Mouse (Mus musculus): ENCODE data around the gene Sel1l3. TPM values are rescaled to one million over a fixed set of nuclear protein-coding genes. Genes with fewer than 3 reads are reported as not detected.

Gene Sel1l3
- polyA plus RNA-seq, 1 experiment from 2014 or later: 0.76 TPM

DNA sequence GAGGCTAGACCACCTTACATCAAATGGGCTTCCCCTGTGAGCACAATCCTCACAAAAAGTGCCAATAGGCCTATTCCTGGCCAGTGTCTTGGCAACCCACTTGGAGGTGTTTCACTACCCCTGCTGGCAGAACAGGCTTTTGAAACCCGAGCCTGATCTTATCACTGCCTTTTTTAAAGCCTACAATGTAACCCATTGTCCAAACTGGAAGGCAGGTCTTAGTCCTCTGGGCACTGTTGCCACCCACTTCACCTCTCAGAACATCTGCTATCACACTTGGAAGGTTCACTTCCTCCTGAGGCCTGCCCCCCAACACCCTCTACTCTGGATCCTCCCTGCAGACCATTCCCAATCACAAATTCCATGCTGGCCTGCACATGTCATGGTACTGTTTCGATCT is 27.4 kb upstream of the Sel1l3 start:
- peaks cover 12% of the 10 kb centered on the region for H3K4me1 ChIP-seq (replicated peaks)
- 51% methylated on average over 2 of the region's 2 CpGs for WGBS
- H3K4me2 ChIP-seq: no peak overlapping the region
- H3K4me3 ChIP-seq: no peak overlapping the region
- H3K9me3 ChIP-seq (replicated peaks): no peaks in the 10 kb centered on the region
- no peak for ATAC-seq (replicated peaks; ENCODE audit: insufficient number of reproducible peaks, insufficient read depth, low FRiP score, low read depth)
- H3K27ac ChIP-seq: no peak overlapping the region
- no peaks in the 10 kb centered on the region for H3K36me3 ChIP-seq
- H3K27me3 ChIP-seq: no peaks in the 10 kb centered on the region
- H3K9ac ChIP-seq: no peak overlapping the region

GRCm38 (mm10) chr5:53239831-53240440 is 26.2 kb upstream of the Sel1l3 start:
- Histone ChIP-seq H3K4me3 (no peak overlapping the region), H3K9me3 (replicated peaks) (no peaks in the 10 kb centered on the region), H3K4me2 (no peak overlapping the region), H3K27me3 (no peaks in the 10 kb centered on the region), H3K4me1 (replicated peaks) (peaks cover 19% of the 10 kb centered on the region), H3K36me3 (no peaks in the 10 kb centered on the region), H3K27ac (no peak overlapping the region), H3K9ac (no peak overlapping the region)
- 53% methylated on average over 11 of the region's 11 CpGs for WGBS
- ATAC-seq (replicated peaks; ENCODE audit: insufficient number of reproducible peaks, insufficient read depth, low FRiP score, low read depth): no peak

DNA sequence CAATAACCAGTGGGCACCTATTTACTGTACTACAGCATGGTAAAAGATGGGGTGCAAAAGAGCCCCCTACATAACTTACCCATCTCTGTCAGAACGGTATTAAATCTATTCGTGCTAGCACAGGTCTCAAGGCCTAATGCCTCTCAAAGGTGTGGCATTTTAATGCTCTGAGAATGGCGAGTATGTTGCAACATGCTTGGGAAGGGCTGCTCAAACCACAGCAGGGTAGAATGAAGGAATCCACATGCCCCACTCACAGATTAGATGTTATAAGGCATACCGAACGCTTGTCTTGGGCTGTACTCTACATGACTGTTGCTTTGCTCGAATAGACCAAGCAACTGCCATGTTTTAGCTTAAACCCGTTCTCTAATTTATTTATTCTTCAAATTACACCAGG is 25.5 kb upstream of the Sel1l3 start:
- H3K27me3 ChIP-seq: no peaks in the 10 kb centered on the region
- peaks cover 19% of the 10 kb centered on the region for H3K4me1 ChIP-seq (replicated peaks)
- no peak overlapping the region for H3K9ac ChIP-seq
- H3K4me2 ChIP-seq: no peak overlapping the region
- H3K27ac ChIP-seq: no peak overlapping the region
- no peaks in the 10 kb centered on the region for H3K36me3 ChIP-seq
- WGBS: 85% methylated on average over 7 of the region's 7 CpGs
- no peaks in the 10 kb centered on the region for H3K9me3 ChIP-seq (replicated peaks)
- ATAC-seq (replicated peaks; ENCODE audit: insufficient number of reproducible peaks, insufficient read depth, low FRiP score, low read depth): no peak
- H3K4me3 ChIP-seq: no peak overlapping the region

DNA sequence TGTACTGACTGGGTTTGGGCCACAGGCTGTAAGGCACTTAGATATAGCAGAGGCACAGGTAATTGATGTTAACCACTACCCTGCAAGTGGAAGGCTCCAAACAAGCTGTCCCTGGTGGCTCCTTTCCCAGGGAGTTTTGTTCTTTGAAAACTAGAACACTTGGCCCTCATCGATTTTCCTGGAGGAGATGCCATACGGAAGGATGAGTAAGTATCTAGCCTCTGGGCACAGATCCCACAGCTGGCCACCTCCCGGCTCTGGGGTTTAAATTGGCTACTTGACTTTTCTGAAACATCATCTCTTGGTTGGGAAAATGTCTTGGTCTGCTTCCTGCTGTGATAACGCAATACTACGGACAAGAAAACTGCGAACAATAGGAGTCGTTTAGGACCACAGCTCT is 25.0 kb upstream of the Sel1l3 start:
- ATAC-seq (replicated peaks; ENCODE audit: insufficient number of reproducible peaks, insufficient read depth, low FRiP score, low read depth): no peak
- Histone ChIP-seq H3K9me3 (replicated peaks) (no peaks in the 10 kb centered on the region), H3K4me1 (replicated peaks) (peaks cover 19% of the 10 kb centered on the region), H3K27ac (no peak overlapping the region), H3K4me3 (no peak overlapping the region), H3K27me3 (no peaks in the 10 kb centered on the region), H3K36me3 (no peaks in the 10 kb centered on the region), H3K4me2 (no peak overlapping the region), H3K9ac (no peak overlapping the region)
- 83% methylated on average over 7 of the region's 7 CpGs for WGBS

- Histone ChIP-seq H3K4me1 (replicated peaks) (peaks cover 19% of the 10 kb centered on the region), H3K9ac (no peak overlapping the region), H3K9me3 (replicated peaks) (no peaks in the 10 kb centered on the region), H3K36me3 (no peaks in the 10 kb centered on the region), H3K4me3 (no peak overlapping the region), H3K27ac (no peak overlapping the region), H3K27me3 (no peaks in the 10 kb centered on the region), H3K4me2 (no peak overlapping the region)
- WGBS: 81% methylated on average over 7 of the region's 8 CpGs
- ATAC-seq (replicated peaks; ENCODE audit: insufficient number of reproducible peaks, insufficient read depth, low FRiP score, low read depth): no peak
Observed at GRCm38 (mm10) chr5:53236749-53237148, 23.0 kb upstream of the Sel1l3 start.

DNA sequence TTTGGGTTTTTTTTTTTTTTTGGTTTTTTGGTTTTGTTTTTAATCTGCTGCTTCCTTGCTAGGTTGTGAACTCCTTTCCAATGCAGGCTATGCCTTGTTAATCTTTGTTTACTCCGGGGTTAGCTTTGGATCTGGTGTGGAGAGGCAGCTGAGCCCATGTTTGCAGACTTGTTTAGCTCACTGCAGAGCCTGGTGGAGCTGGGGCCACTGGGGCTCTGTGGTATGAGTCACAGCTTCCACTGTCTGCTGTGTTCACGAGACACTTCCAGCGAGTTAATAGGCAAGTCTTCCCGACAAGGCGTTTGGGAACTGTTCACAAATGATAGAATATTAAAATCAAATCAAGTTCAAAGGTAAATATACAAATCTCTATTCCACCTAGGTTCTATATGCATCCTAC is 22.4 kb upstream of the Sel1l3 start:
- Histone ChIP-seq H3K27ac (no peak overlapping the region), H3K4me1 (replicated peaks) (peaks cover 18% of the 10 kb centered on the region), H3K4me3 (no peak overlapping the region), H3K27me3 (no peaks in the 10 kb centered on the region), H3K36me3 (no peaks in the 10 kb centered on the region), H3K9me3 (replicated peaks) (no peaks in the 10 kb centered on the region), H3K9ac (no peak overlapping the region), H3K4me2 (no peak overlapping the region)
- no peak; the same call in 1 of the 2 replicates for ATAC-seq (replicated peaks; ENCODE audit: insufficient number of reproducible peaks, insufficient read depth, low FRiP score, low read depth)
- 15% methylated on average over 5 of the region's 5 CpGs for WGBS

- ATAC-seq (replicated peaks; ENCODE audit: insufficient number of reproducible peaks, insufficient read depth, low FRiP score, low read depth): 0 out of 2 replicates have a peak, but pooled peaks have one; percentile 61
- Histone ChIP-seq H3K4me2 (no peak overlapping the region), H3K4me3 (no peak overlapping the region), H3K9me3 (replicated peaks) (no peaks in the 10 kb centered on the region), H3K36me3 (no peaks in the 10 kb centered on the region), H3K9ac (no peak overlapping the region), H3K27ac (no peak overlapping the region), H3K27me3 (no peaks in the 10 kb centered on the region), H3K4me1 (replicated peaks) (peaks cover 16% of the 10 kb centered on the region)
- WGBS: 16% methylated on average over 4 of the region's 4 CpGs
Observed at GRCm38 (mm10) chr5:53235551-53235950, 21.8 kb upstream of the Sel1l3 start.

GRCm38 (mm10) chr5:53230560-53230959 is 16.8 kb upstream of the Sel1l3 start:
- H3K4me3 ChIP-seq: no peak overlapping the region
- peaks cover 7% of the 10 kb centered on the region for H3K4me1 ChIP-seq (replicated peaks)
- no peak overlapping the region for H3K4me2 ChIP-seq
- H3K36me3 ChIP-seq: no peaks in the 10 kb centered on the region
- no peak overlapping the region for H3K9ac ChIP-seq
- no peak for ATAC-seq (replicated peaks; ENCODE audit: insufficient number of reproducible peaks, insufficient read depth, low FRiP score, low read depth)
- no peaks in the 10 kb centered on the region for H3K9me3 ChIP-seq (replicated peaks)
- H3K27ac ChIP-seq: no peak overlapping the region
- 62% methylated on average over 4 of the region's 4 CpGs for WGBS
- H3K27me3 ChIP-seq: no peaks in the 10 kb centered on the region

DNA sequence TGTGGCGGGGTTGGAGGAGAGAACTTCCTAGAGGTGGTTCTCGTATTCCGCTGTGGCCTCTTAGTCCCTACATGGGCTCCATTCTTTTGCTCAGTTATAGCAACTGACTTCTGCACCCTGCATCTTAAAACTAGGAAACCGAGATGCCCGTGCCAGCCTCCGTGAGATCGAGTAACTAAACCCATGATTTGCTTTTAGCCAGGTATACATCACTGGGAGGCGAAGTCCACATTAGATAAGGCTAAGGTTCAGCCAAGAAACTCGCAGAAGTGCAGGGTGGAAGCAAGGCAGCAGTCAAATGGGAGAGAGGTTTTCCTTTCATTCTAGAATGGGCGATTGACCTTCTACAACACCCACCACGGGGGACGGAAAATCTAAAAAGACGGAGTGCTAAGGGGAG is 11.7 kb upstream of the Sel1l3 start:
- Histone ChIP-seq H3K4me3 (no peak overlapping the region), H3K4me1 (replicated peaks) (0 out of 2 replicates have a peak, but pooled peaks cover 4% of the 10 kb centered on the region), H3K27ac (no peak overlapping the region), H3K4me2 (no peak overlapping the region), H3K36me3 (no peaks in the 10 kb centered on the region), H3K9ac (no peak overlapping the region), H3K9me3 (replicated peaks) (no peaks in the 10 kb centered on the region), H3K27me3 (no peaks in the 10 kb centered on the region)
- ATAC-seq (replicated peaks; ENCODE audit: insufficient number of reproducible peaks, insufficient read depth, low FRiP score, low read depth): no peak
- 80% methylated on average over 13 of the region's 13 CpGs for WGBS

- Histone ChIP-seq H3K9ac (no peak overlapping the region), H3K4me1 (replicated peaks) (peaks cover 30% of the 10 kb centered on the region), H3K27me3 (peaks cover 46% of the 10 kb centered on the region), H3K4me2 (peak overlapping the region; percentile 100; the same call in 1 of the 2 replicates), H3K4me3 (no peak overlapping the region), H3K9me3 (replicated peaks) (no peaks in the 10 kb centered on the region), H3K27ac (no peak overlapping the region), H3K36me3 (no peaks in the 10 kb centered on the region)
- no peak for ATAC-seq (replicated peaks; ENCODE audit: insufficient number of reproducible peaks, insufficient read depth, low FRiP score, low read depth)
- 8% methylated on average over 1 of the region's 1 CpGs for WGBS
Observed at GRCm38 (mm10) chr5:53214801-53215200, 1.1 kb upstream of the Sel1l3 start.

DNA sequence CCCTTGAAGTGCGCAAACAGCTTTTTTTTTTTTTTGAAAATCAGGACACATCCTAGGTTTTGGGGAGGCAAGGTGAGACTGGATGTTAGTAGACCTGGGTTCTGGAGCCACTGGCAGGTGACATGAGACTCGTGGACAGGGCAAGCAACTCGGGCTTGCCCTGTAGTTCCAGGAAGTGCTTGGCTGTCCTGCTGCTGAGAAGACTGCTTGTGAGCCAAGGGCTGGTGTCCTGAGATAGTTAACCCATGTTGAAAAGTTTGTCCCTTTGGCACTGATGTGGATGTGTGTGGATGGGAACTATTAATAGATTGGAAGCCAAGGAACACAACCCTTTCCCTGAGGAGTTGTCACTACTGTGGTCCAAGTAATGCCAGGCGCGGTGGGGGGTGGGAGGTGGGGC is 635 bp upstream of the Sel1l3 start:
- Histone ChIP-seq H3K27me3 (peaks cover 46% of the 10 kb centered on the region), H3K9ac (no peak overlapping the region)
- WGBS: 18% methylated on average over 5 of the region's 5 CpGs

More for the DNA sequence above, 635 bp upstream of the Sel1l3 start:
- H3K27ac ChIP-seq: no peak overlapping the region
- H3K9me3 ChIP-seq (replicated peaks): no peaks in the 10 kb centered on the region
- peaks cover 30% of the 10 kb centered on the region for H3K4me1 ChIP-seq (replicated peaks)
- no peak for ATAC-seq (replicated peaks; ENCODE audit: insufficient number of reproducible peaks, insufficient read depth, low FRiP score, low read depth)
- peak overlapping the region; percentile 67 for H3K4me3 ChIP-seq
- H3K36me3 ChIP-seq: no peaks in the 10 kb centered on the region
- peak overlapping the region; percentile 100 for H3K4me2 ChIP-seq

All from heart, embryonic 15.5 days (tissue).